Mouse (Mus musculus) hindbrain, embryonic 14.5 days (tissue): Measurements from ENCODE around the gene Nmnat2. TPM values are rescaled to one million over a fixed set of nuclear protein-coding genes. Genes with fewer than 3 reads are reported as not detected.

Experiments
- ATAC-seq: fragments of 200-750 bp; cut with Nextera tagmentation; 2 replicates; pipeline ENCODE4 v1.8.0; 2017; ENCODE audit warnings: moderate number of reproducible peaks, mild to moderate bottlenecking, moderate TSS enrichment, moderate library complexity; ENCODE audit not compliant: low FRiP score
- DNase-seq: peaks from one replicate; pipeline ENCODE4 v3.0.0-alpha.2; 2015; ENCODE audit warnings: low spot score
- H3K27ac ChIP-seq: fragments of 300-500 bp; sonication (generic); 2 replicates; pipeline ENCODE4 v1.5.1; 2014; ENCODE audit warnings: mild to moderate bottlenecking, moderate library complexity
- H3K27me3 ChIP-seq: fragments of 300-500 bp; sonication (generic); 2 replicates; pipeline ENCODE4 v1.6.1; 2014; ENCODE audit warnings: mild to moderate bottlenecking, low read length, mixed read lengths; ENCODE audit not compliant: control insufficient read depth, insufficient read depth
- H3K36me3 ChIP-seq: fragments of 300-500 bp; sonication (generic); replicated peaks from 2 replicates; pipeline ENCODE4 v1.6.1; 2014; ENCODE audit not compliant: control insufficient read depth, insufficient read depth
- H3K4me1 ChIP-seq: fragments of 300-500 bp; sonication (generic); replicated peaks from 2 replicates; pipeline ENCODE4 v1.6.1; 2014; ENCODE audit warnings: antibody characterized with exemption, low read length, mixed read lengths; ENCODE audit not compliant: control insufficient read depth, insufficient read depth
- H3K4me2 ChIP-seq: fragments of 300-500 bp; sonication (generic); replicated peaks from 2 replicates; pipeline ENCODE4 v1.6.1; 2014; ENCODE audit warnings: mild to moderate bottlenecking, moderate library complexity
- H3K4me3 ChIP-seq: fragments of 300-500 bp; sonication (generic); replicated peaks from 2 replicates; pipeline ENCODE4 v1.5.1; 2014; ENCODE audit warnings: mild to moderate bottlenecking, low read length
- H3K9ac ChIP-seq: fragments of 300-500 bp; sonication (generic); 2 replicates; pipeline ENCODE4 v1.6.1; 2014
- H3K9me3 ChIP-seq: fragments of 300-500 bp; sonication (generic); 2 replicates; pipeline ENCODE4 v1.6.1; 2016; ENCODE audit warnings: low read length; ENCODE audit not compliant: control insufficient read depth
- WGBS: fragments of 180-500 bp; shearing (Covaris S2); extraction: QIAGEN DNeasy Blood & Tissue Kit; methylation state at CpG from one replicate; pipeline ENCODE4 v1.1.7; 2014; 5-methylcytosine and 5-hydroxymethylcytosine counted together
- polyA plus RNA-seq: library from polyadenylated mRNA; unstranded; fragments of >200 nt; fragmentation: Nextera tagmentation; extraction: Ambion mirVana; gene quantifications from 2 replicates; pipeline ENCODE4 v1.2.1, GENCODE M21; 2014

Nmnat2 gene
- polyA plus RNA-seq, 1 experiment from 2014 or later = 84.7 TPM

GRCm38 (mm10) chr1:153053619-153054018 is 98.8 kb downstream of the Nmnat2 start:
- WGBS = 19% methylated on average over 7 of the region's 7 CpGs
- no peaks in the 10 kb centered on the region for H3K9me3 ChIP-seq
- H3K27me3 ChIP-seq = 0 out of 2 replicates have a peak, but pooled peaks cover 7% of the 10 kb centered on the region
- ATAC-seq (no peak), DNase-seq (no peak)
- peaks cover 22% of the 10 kb centered on the region; the same call in 1 of the 2 replicates for H3K4me1 ChIP-seq
- H3K4me3 ChIP-seq = no peak overlapping the region
- H3K9ac ChIP-seq = no peak overlapping the region
- H3K27ac ChIP-seq = no peak overlapping the region
- H3K36me3 ChIP-seq = no peaks in the 10 kb centered on the region
- H3K4me2 ChIP-seq = no peak overlapping the region

- Histone ChIP-seq H3K4me3 (no peak overlapping the region), H3K9me3 (no peaks in the 10 kb centered on the region), H3K27me3 (0 out of 2 replicates have a peak, but pooled peaks cover 7% of the 10 kb centered on the region), H3K36me3 (no peaks in the 10 kb centered on the region), H3K27ac (no peak overlapping the region; the same call in 1 of the 2 replicates), H3K9ac (no peak overlapping the region), H3K4me2 (no peak overlapping the region), H3K4me1 (peaks cover 22% of the 10 kb centered on the region; the same call in 1 of the 2 replicates)
- ATAC-seq = peak; percentile 72; the same call in 1 of the 2 replicates
- 8% methylated on average over 11 of the region's 11 CpGs for WGBS
- DNase-seq = peak; percentile 64
These were observed 99.5 kb downstream of the Nmnat2 start for GRCm38 (mm10) chr1:153054112-153054821.

- 88% methylated on average over 7 of the region's 7 CpGs for WGBS
- H3K4me1 ChIP-seq = peaks cover 30% of the 10 kb centered on the region
- DNase-seq (no peak), ATAC-seq (no peak)
- no peaks in the 10 kb centered on the region for H3K36me3 ChIP-seq
- no peak overlapping the region for H3K4me3 ChIP-seq
- no peak overlapping the region for H3K9ac ChIP-seq
- H3K27me3 ChIP-seq = peaks cover 7% of the 10 kb centered on the region; the same call in 1 of the 2 replicates
- no peak overlapping the region for H3K27ac ChIP-seq
- no peaks in the 10 kb centered on the region for H3K9me3 ChIP-seq
- no peak overlapping the region for H3K4me2 ChIP-seq
These were observed 103.5 kb downstream of the Nmnat2 start for GRCm38 (mm10) chr1:153058290-153058689.

GRCm38 (mm10) chr1:153059626-153060025 is 104.8 kb downstream of the Nmnat2 start:
- no peaks in the 10 kb centered on the region for H3K36me3 ChIP-seq
- H3K4me1 ChIP-seq = peaks cover 16% of the 10 kb centered on the region
- no peak overlapping the region for H3K4me3 ChIP-seq
- no peak overlapping the region for H3K27ac ChIP-seq
- peaks cover 7% of the 10 kb centered on the region; the same call in 1 of the 2 replicates for H3K27me3 ChIP-seq
- no peak overlapping the region for H3K4me2 ChIP-seq
- WGBS = 49% methylated on average over 9 of the region's 9 CpGs
- DNase-seq (no peak), ATAC-seq (no peak)
- no peak overlapping the region for H3K9ac ChIP-seq
- no peaks in the 10 kb centered on the region for H3K9me3 ChIP-seq

GRCm38 (mm10) chr1:153062547-153062946 is 107.8 kb downstream of the Nmnat2 start:
- WGBS = 17% methylated on average over 7 of the region's 7 CpGs
- DNase-seq (peak; percentile 58), ATAC-seq (no peak)
- Histone ChIP-seq H3K4me3 (no peak overlapping the region), H3K9ac (peak overlapping the region; percentile 36; the same call in 1 of the 2 replicates), H3K4me2 (0 out of 2 replicates have a peak overlapping the region, but pooled peaks have one; percentile 6), H3K4me1 (peaks cover 16% of the 10 kb centered on the region), H3K9me3 (no peaks in the 10 kb centered on the region), H3K27me3 (peaks cover 7% of the 10 kb centered on the region; the same call in 1 of the 2 replicates), H3K36me3 (no peaks in the 10 kb centered on the region), H3K27ac (peak overlapping the region; percentile 69)

GRCm38 (mm10) chr1:153064784-153065390 is 110.1 kb downstream of the Nmnat2 start:
- no peak overlapping the region for H3K4me3 ChIP-seq

GRCm38 (mm10) chr1:153065473-153066386 is 110.9 kb downstream of the Nmnat2 start:
- Histone ChIP-seq H3K27me3 (no peaks in the 10 kb centered on the region), H3K9me3 (no peaks in the 10 kb centered on the region), H3K4me2 (no peak overlapping the region), H3K4me3 (no peak overlapping the region), H3K9ac (no peak overlapping the region), H3K36me3 (no peaks in the 10 kb centered on the region), H3K27ac (no peak overlapping the region), H3K4me1 (peaks cover 16% of the 10 kb centered on the region)
- DNase-seq = no peak
- WGBS = 81% methylated on average over 12 of the region's 12 CpGs
- ATAC-seq = peak; percentile 34; the same call in 1 of the 2 replicates

More at GRCm38 (mm10) chr1:153064784-153065390, 110.1 kb downstream of the Nmnat2 start:
- Histone ChIP-seq H3K27me3 (no peaks in the 10 kb centered on the region), H3K36me3 (no peaks in the 10 kb centered on the region), H3K9ac (no peak overlapping the region), H3K9me3 (no peaks in the 10 kb centered on the region), H3K4me1 (peaks cover 16% of the 10 kb centered on the region), H3K4me2 (no peak overlapping the region), H3K27ac (no peak overlapping the region)
- DNase-seq (no peak), ATAC-seq (no peak)
- WGBS = 84% methylated on average over 9 of the region's 9 CpGs

- Histone ChIP-seq H3K9me3 (no peaks in the 10 kb centered on the region), H3K4me3 (no peak overlapping the region), H3K4me1 (peaks cover 16% of the 10 kb centered on the region), H3K27ac (no peak overlapping the region), H3K27me3 (0 out of 2 replicates have a peak, but pooled peaks cover under 1% of the 10 kb centered on the region), H3K4me2 (no peak overlapping the region), H3K36me3 (no peaks in the 10 kb centered on the region), H3K9ac (no peak overlapping the region)
- ATAC-seq = no peak
- no peak for DNase-seq
- whole genome bisulfite sequencing = 82% methylated on average over 4 of the region's 4 CpGs
These were observed 111.6 kb downstream of the Nmnat2 start for GRCm38 (mm10) chr1:153066387-153066781.
